Mouse (Mus musculus): ENCODE data around the gene Lemd1.

The Lemd1 gene

GRCm38 (mm10) chr1:132308674-132309073 is 117.4 kb downstream of the Lemd1 start:
- no peaks in the 10 kb centered on the region for H3K36me3 ChIP-seq (ENCODE audit: control insufficient read depth, insufficient read depth, low read length, poor library complexity, severe bottlenecking)
- DNase-seq (ENCODE audit: low read depth, low spot score), result no peak
- H3K27me3 ChIP-seq (ENCODE audit: control insufficient read depth, insufficient read depth, low read length, poor library complexity, severe bottlenecking), result no peaks in the 10 kb centered on the region
